Mouse (Mus musculus): ENCODE data around the gene Hoxb5. TPM values are rescaled to one million over a fixed set of nuclear protein-coding genes. Genes with fewer than 3 reads are reported as not detected.
A peak's percentile ranks its signal among the peaks of the same experiment; 100 is the strongest.

The Hoxb5 gene
- polyA plus RNA-seq, 1 experiment from 2014 or later, result 157 TPM

DNA sequence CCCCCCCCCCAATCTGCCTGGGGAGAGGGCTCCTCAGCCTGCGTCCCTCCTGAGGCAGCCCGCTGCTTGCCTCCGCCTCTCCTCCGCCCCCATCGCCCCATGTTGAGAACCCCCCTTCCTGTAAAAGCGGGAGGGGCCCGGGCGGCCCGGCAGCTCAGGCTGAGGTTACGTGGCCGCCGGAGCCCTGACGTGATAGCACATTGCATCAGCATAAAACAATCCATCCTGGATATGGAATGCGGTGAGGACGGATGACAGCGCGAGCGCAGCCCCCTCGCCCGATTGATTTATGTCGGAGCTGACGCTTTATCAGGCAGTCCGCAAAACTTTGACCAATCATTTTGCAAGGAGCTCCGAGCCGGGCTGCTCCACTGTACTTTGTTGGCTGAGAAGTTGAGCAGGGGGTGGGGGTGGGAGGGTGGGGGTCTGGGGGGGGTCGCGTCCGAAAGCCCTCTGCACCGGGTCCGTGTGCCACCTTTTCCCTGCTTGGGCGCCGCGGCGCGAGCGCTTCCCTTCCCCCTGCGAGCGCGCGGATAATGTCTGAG is 32.1 kb upstream of the Hoxb5 start, which contains the start of gene Hoxb9:
Gene Hoxb9, plus strand, starts transcription at position 462 of the 545 bp plus-strand sequence.
- Histone ChIP-seq H3K9me3 (ENCODE audit: control insufficient read depth, low read length) (no peaks in the 10 kb centered on the region), H3K27ac (no peak within 1 kb of the TSS), H3K27me3 (ENCODE audit: control insufficient read depth, insufficient read depth, low read length) (peaks cover 100% of the 10 kb centered on the region), H3K36me3 (replicated peaks; ENCODE audit: control insufficient read depth, insufficient read depth) (no peaks in the 10 kb centered on the region), H3K4me3 (replicated peaks; ENCODE audit: low read length) (peak within 1 kb of the TSS; percentile 23), H3K4me2 (replicated peaks) (peak within 1 kb of the TSS; percentile 8), H3K4me1 (replicated peaks; ENCODE audit: control insufficient read depth, insufficient read depth, low read length) (no peaks in the 10 kb centered on the region), H3K9ac (no peak within 1 kb of the TSS)
- under 1% methylated on average over 40 of the region's 40 CpGs for WGBS
- DNase-seq (ENCODE audit: low spot score), result no peak
- ATAC-seq (ENCODE audit: low FRiP score), result no peak

DNA sequence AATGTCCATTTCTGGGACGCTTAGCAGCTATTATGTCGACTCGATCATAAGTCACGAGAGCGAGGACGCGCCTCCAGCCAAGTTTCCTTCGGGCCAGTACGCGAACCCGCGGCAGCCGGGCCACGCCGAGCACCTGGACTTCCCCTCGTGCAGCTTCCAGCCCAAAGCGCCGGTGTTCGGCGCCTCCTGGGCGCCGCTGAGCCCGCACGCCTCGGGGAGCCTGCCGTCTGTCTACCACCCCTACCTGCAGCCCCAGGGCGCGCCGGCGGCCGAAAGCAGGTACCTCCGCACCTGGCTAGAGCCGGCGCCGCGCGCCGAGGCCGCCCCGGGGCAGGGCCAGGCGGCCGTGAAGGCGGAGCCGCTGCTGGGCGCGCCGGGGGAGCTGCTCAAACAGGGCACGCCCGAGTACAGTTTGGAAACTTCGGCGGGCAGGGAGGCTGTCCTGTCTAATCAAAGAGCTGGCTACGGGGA is 31.6 kb upstream of the Hoxb5 start:
- H3K36me3 ChIP-seq (replicated peaks; ENCODE audit: control insufficient read depth, insufficient read depth), result no peaks in the 10 kb centered on the region
- peak overlapping the region; percentile 8 for H3K4me2 ChIP-seq (replicated peaks)
- H3K4me3 ChIP-seq (replicated peaks; ENCODE audit: low read length), result peak overlapping the region; percentile 23
- H3K27me3 ChIP-seq (ENCODE audit: control insufficient read depth, insufficient read depth, low read length), result peaks cover 100% of the 10 kb centered on the region
- H3K27ac ChIP-seq, result no peak overlapping the region
- H3K9ac ChIP-seq, result no peak overlapping the region
- DNase-seq (ENCODE audit: low spot score) (no peak), ATAC-seq (ENCODE audit: low FRiP score) (no peak)
- H3K9me3 ChIP-seq (ENCODE audit: control insufficient read depth, low read length), result no peaks in the 10 kb centered on the region
- no peaks in the 10 kb centered on the region for H3K4me1 ChIP-seq (replicated peaks; ENCODE audit: control insufficient read depth, insufficient read depth, low read length)
- under 1% methylated on average over 51 of the region's 52 CpGs for WGBS

DNA sequence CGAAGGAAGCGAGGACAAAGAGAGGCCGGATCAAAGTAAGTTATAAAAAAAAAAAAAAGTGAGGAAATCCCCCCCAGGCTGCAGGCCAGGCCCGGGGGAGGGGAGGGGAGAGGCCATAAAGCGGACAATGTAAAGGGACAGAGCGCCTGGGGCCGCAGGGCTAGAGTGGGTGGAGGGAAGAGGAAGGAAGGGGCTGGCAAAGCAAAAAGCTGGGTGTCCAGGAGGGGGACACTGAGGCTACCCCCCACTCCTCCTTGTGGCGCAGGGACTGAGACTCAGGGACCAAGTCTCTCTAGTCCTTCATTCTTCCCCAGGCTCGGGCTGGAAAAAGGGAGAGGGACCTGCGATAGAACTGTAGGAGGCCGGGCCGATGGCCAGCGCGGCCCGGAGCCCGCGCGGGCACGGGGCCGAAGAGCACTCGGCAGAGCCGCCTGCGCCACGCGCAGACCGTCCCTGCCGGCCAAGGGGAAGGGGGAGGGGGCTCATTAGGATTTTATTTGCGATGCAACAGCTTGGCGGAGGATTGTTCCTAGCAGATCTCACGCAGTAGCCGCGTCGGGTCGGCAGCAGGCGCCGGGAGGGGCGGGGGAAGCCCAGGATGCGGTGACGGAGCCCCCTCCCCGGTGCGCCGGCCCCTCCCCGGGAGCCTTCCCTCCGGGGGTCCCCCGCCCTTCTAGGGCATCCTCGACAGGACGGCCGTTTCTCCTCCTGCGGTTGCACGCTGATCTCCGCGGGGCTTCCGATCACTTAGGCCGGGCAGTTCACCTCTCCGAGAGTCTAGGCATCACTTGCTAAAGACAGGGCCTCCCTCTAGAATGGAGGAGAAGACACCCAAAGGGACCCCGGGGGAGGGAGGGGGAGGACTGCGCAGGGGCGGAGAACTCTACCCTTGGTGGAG is 30.9 kb upstream of the Hoxb5 start:
- H3K9ac ChIP-seq, result no peak overlapping the region

DNA sequence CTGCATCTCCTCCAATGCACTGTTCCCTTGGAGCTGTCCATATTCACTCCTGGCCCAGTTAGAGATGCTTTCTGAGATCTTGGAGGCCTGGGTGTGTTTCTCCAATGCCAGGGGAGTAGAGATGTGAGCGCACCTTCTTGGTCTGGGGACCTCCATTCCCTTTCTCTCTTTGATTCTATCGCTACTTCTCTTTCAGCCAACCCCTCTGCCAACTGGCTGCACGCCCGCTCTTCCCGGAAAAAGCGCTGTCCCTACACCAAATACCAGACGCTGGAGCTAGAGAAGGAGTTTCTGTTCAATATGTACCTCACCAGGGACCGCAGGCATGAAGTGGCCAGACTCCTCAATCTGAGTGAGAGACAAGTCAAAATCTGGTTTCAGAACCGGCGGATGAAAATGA is 28.7 kb upstream of the Hoxb5 start:
- Histone ChIP-seq H3K27ac (no peak overlapping the region), H3K36me3 (replicated peaks; ENCODE audit: control insufficient read depth, insufficient read depth) (no peaks in the 10 kb centered on the region), H3K4me3 (replicated peaks; ENCODE audit: low read length) (no peak overlapping the region), H3K27me3 (ENCODE audit: control insufficient read depth, insufficient read depth, low read length) (peaks cover 99% of the 10 kb centered on the region), H3K4me1 (replicated peaks; ENCODE audit: control insufficient read depth, insufficient read depth, low read length) (no peaks in the 10 kb centered on the region), H3K9ac (no peak overlapping the region), H3K4me2 (replicated peaks) (no peak overlapping the region), H3K9me3 (ENCODE audit: control insufficient read depth, low read length) (no peaks in the 10 kb centered on the region)
- 6% methylated on average over 10 of the region's 10 CpGs for WGBS
- DNase-seq (ENCODE audit: low spot score), result no peak
- no peak for ATAC-seq (ENCODE audit: low FRiP score)

More for the DNA sequence above, 30.9 kb upstream of the Hoxb5 start:
- no peak overlapping the region for H3K27ac ChIP-seq
- no peak for ATAC-seq (ENCODE audit: low FRiP score)
- H3K9me3 ChIP-seq (ENCODE audit: control insufficient read depth, low read length), result no peaks in the 10 kb centered on the region
- H3K27me3 ChIP-seq (ENCODE audit: control insufficient read depth, insufficient read depth, low read length), result peaks cover 100% of the 10 kb centered on the region
- no peaks in the 10 kb centered on the region for H3K36me3 ChIP-seq (replicated peaks; ENCODE audit: control insufficient read depth, insufficient read depth)
- WGBS, result under 1% methylated on average over 56 of the region's 58 CpGs
- peak overlapping the region; percentile 23 for H3K4me3 ChIP-seq (replicated peaks; ENCODE audit: low read length)
- H3K4me2 ChIP-seq (replicated peaks), result peak overlapping the region; percentile 8
- no peak for DNase-seq (ENCODE audit: low spot score)
- H3K4me1 ChIP-seq (replicated peaks; ENCODE audit: control insufficient read depth, insufficient read depth, low read length), result no peaks in the 10 kb centered on the region

DNA sequence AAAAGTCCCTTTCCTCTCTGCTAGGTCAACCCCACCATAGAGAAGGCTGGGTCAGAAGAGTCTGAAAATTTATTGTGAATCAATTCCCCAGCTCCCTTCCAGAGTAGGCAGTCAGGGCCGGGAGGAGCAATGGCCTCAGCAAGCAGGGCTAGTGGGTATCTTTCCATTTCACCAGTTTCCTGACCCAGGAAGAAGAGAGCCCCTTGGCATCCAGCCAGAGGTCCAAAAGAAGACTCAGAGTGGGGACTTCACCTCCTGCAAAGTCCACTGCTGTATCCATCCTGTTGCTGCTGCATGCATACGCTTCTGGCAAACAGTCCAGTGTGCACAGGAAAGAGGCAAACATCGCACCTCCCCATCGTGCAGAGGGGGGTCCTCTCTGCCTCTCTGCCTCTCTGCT is 27.2 kb upstream of the Hoxb5 start:
- Histone ChIP-seq H3K9me3 (ENCODE audit: control insufficient read depth, low read length) (no peaks in the 10 kb centered on the region), H3K9ac (no peak overlapping the region), H3K27me3 (ENCODE audit: control insufficient read depth, insufficient read depth, low read length) (peaks cover 99% of the 10 kb centered on the region), H3K36me3 (replicated peaks; ENCODE audit: control insufficient read depth, insufficient read depth) (no peaks in the 10 kb centered on the region), H3K27ac (no peak overlapping the region), H3K4me2 (replicated peaks) (no peak overlapping the region), H3K4me3 (replicated peaks; ENCODE audit: low read length) (no peak overlapping the region), H3K4me1 (replicated peaks; ENCODE audit: control insufficient read depth, insufficient read depth, low read length) (no peaks in the 10 kb centered on the region)
- ATAC-seq (ENCODE audit: low FRiP score) (no peak), DNase-seq (ENCODE audit: low spot score) (no peak)
- 7% methylated on average over 4 of the region's 4 CpGs for WGBS

DNA sequence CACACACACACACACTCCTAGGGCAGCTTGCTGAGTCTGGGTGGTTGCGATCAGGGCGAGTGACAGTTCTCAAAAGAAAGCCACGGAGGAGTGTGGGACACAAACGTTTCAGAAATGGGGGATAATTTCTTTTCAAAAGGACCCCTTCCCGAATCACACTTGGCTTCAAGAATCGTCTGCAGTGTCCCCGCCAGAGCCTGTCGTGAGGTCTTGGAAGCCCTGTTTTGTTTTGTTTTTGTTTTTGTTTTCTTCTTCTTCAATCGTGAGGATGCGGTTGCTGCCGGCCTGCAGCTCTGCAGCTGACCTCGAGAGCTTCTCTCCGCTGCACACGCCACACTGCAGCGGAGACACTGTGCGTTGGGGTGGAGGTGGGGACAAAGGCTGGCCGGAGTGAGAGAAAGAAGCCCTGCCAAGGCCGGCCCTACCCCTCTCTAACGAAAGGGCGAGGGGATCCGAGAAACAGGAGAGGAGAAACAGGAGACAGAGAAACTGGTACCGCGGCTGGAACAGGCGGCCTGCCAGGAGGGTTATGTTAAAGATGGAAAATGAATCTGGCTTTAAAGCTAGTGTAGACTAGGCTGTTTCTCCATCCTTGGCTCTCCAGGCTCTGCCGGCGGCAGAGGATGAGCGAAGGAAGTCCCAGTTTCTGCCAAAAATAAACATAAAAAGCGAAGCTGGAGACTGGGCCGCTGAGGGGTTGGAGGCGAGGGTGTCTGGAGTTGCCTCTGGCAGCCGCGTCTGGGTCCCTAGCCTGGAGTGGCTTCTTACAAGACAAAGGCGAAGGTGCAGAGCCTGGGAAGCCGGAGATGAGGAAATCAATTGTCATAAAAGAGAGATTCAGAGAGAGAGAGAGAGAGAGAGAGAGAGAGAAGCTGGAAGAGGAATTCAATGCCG is 25.7 kb upstream of the Hoxb5 start:
- Histone ChIP-seq H3K9ac (peak overlapping the region; percentile 33), H3K4me2 (replicated peaks) (peak overlapping the region; percentile 32), H3K27me3 (ENCODE audit: control insufficient read depth, insufficient read depth, low read length) (peaks cover 92% of the 10 kb centered on the region), H3K4me3 (replicated peaks; ENCODE audit: low read length) (no peak overlapping the region), H3K36me3 (replicated peaks; ENCODE audit: control insufficient read depth, insufficient read depth) (no peaks in the 10 kb centered on the region), H3K9me3 (ENCODE audit: control insufficient read depth, low read length) (no peaks in the 10 kb centered on the region), H3K4me1 (replicated peaks; ENCODE audit: control insufficient read depth, insufficient read depth, low read length) (no peaks in the 10 kb centered on the region), H3K27ac (peak overlapping the region; percentile 47)
- 3% methylated on average over 35 of the region's 35 CpGs for WGBS
- no peak for ATAC-seq (ENCODE audit: low FRiP score)
- DNase-seq (ENCODE audit: low spot score), result no peak

DNA sequence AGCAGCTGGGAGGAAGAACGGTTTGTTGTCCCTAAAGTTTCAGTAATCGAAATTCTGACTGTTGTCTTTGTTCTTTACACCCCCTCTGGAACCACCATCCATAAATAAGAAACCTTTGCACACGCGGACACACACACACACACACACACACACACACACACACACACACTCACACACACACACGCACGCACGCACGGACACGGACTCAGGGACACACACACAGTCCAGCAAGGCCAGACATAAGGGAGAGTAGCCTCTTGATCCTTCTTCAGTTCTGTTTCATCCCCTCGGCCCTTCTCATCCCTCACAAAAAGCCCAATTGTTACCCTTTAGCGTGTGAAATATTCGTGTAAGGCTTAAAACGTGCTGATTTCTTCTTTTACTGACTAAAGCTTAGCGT is 24.8 kb upstream of the Hoxb5 start:
- Histone ChIP-seq H3K27me3 (ENCODE audit: control insufficient read depth, insufficient read depth, low read length) (peaks cover 89% of the 10 kb centered on the region), H3K4me2 (replicated peaks) (no peak overlapping the region), H3K9me3 (ENCODE audit: control insufficient read depth, low read length) (no peaks in the 10 kb centered on the region), H3K27ac (peak overlapping the region; percentile 47; the same call in 1 of the 2 replicates), H3K36me3 (replicated peaks; ENCODE audit: control insufficient read depth, insufficient read depth) (no peaks in the 10 kb centered on the region), H3K9ac (peak overlapping the region; percentile 33; the same call in 1 of the 2 replicates), H3K4me3 (replicated peaks; ENCODE audit: low read length) (no peak overlapping the region), H3K4me1 (replicated peaks; ENCODE audit: control insufficient read depth, insufficient read depth, low read length) (no peaks in the 10 kb centered on the region)
- no peak for DNase-seq (ENCODE audit: low spot score)
- ATAC-seq (ENCODE audit: low FRiP score), result no peak
- 24% methylated on average over 14 of the region's 14 CpGs for WGBS

DNA sequence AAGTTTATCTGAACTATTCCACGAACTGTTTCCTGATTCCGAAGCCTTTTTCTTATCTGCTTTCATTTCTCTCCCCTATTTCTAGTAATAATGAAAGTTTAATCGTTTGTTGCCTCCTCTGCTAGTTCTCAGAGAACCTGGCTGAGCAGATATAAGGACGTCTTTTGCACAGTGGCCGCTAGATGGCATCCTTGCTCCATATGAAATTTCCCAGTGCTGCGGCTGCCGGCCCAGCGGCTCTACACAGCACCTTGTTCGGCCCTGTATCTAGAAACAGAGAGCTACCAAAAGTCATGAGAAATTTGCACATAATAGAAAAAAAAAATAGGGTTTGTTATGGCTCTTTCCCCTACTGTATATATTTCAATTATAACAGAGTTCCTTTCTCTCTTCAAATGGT is 24.4 kb upstream of the Hoxb5 start:
- H3K4me2 ChIP-seq (replicated peaks), result peak overlapping the region; percentile 24; the same call in 1 of the 2 replicates
- peak; percentile 90 for DNase-seq (ENCODE audit: low spot score)

More for the DNA sequence above, 24.4 kb upstream of the Hoxb5 start:
- Histone ChIP-seq H3K27ac (0 out of 2 replicates have a peak overlapping the region, but pooled peaks have one; percentile 47), H3K9ac (no peak overlapping the region), H3K36me3 (replicated peaks; ENCODE audit: control insufficient read depth, insufficient read depth) (no peaks in the 10 kb centered on the region), H3K4me1 (replicated peaks; ENCODE audit: control insufficient read depth, insufficient read depth, low read length) (no peaks in the 10 kb centered on the region), H3K27me3 (ENCODE audit: control insufficient read depth, insufficient read depth, low read length) (peaks cover 89% of the 10 kb centered on the region), H3K4me3 (replicated peaks; ENCODE audit: low read length) (no peak overlapping the region), H3K9me3 (ENCODE audit: control insufficient read depth, low read length) (no peaks in the 10 kb centered on the region)
- ATAC-seq (ENCODE audit: low FRiP score), result peak; percentile 68; the same call in 1 of the 2 replicates
- WGBS, result under 1% methylated on average over 9 of the region's 9 CpGs
